Mouse (Mus musculus) neural tube, embryonic 14.5 days (tissue): Measurements from ENCODE around the gene Prkd1. TPM values are rescaled to one million over a fixed set of nuclear protein-coding genes. Genes with fewer than 3 reads are reported as not detected.

ENCODE experiments used
- ATAC-seq: fragments of 200-750 bp; cut with Nextera tagmentation; 2 replicates; pipeline ENCODE4 v1.8.0; 2017; ENCODE audit warnings: low read depth, mild to moderate bottlenecking, moderate TSS enrichment, moderate library complexity
- H3K27ac ChIP-seq: fragments of 300-500 bp; sonication (generic); 2 replicates; pipeline ENCODE4 v1.5.1; 2014; ENCODE audit warnings: low read depth, mild to moderate bottlenecking, control low read depth, low read length, moderate library complexity, mixed read lengths
- H3K27me3 ChIP-seq: fragments of 300-500 bp; sonication (generic); 2 replicates; pipeline ENCODE4 v1.6.1; 2014; ENCODE audit warnings: low read length; ENCODE audit not compliant: control insufficient read depth, insufficient read depth
- H3K36me3 ChIP-seq: fragments of 300-500 bp; sonication (generic); 2 replicates; pipeline ENCODE4 v1.6.1; 2014; ENCODE audit warnings: low read length, mixed read lengths; ENCODE audit not compliant: control insufficient read depth, insufficient read depth
- H3K4me1 ChIP-seq: fragments of 300-500 bp; sonication (generic); 2 replicates; pipeline ENCODE4 v1.6.1; 2014; ENCODE audit warnings: low read length; ENCODE audit not compliant: control insufficient read depth, insufficient read depth
- H3K4me2 ChIP-seq: fragments of 300-500 bp; sonication (generic); 2 replicates; pipeline ENCODE4 v1.6.1; 2014; ENCODE audit warnings: mild to moderate bottlenecking, low read depth, low read length, control low read depth
- H3K4me3 ChIP-seq: fragments of 300-500 bp; sonication (generic); 2 replicates; pipeline ENCODE4 v1.5.1; 2014; ENCODE audit warnings: low read depth, low read length, control low read depth, mixed read lengths
- H3K9ac ChIP-seq: fragments of 300-500 bp; sonication (generic); replicated peaks from 2 replicates; pipeline ENCODE4 v1.6.1; 2014; ENCODE audit warnings: low read depth, mild to moderate bottlenecking, control low read depth, low read length, mixed read lengths
- H3K9me3 ChIP-seq: fragments of 300-500 bp; sonication (generic); 2 replicates; pipeline ENCODE4 v1.6.1; 2016; ENCODE audit warnings: low read length; ENCODE audit not compliant: control insufficient read depth
- WGBS: fragments of 180-500 bp; shearing (Covaris S2); extraction: QIAGEN DNeasy Blood & Tissue Kit; methylation state at CpG from one replicate; pipeline ENCODE4 v1.1.7; 2014; 5-methylcytosine and 5-hydroxymethylcytosine counted together
- polyA plus RNA-seq: library from polyadenylated mRNA; unstranded; fragments of >200 nt; fragmentation: Nextera tagmentation; extraction: Ambion mirVana; gene quantifications from 2 replicates; pipeline ENCODE4 v1.2.1, GENCODE M21; 2014

Prkd1 gene
- polyA plus RNA-seq, 1 experiment from 2014 or later = 2.4 TPM

- ATAC-seq = no peak
- H3K4me3 ChIP-seq = no peak overlapping the region
Measured at GRCm38 (mm10) chr12:50499796-50500504, 148.9 kb downstream of the Prkd1 start.

DNA sequence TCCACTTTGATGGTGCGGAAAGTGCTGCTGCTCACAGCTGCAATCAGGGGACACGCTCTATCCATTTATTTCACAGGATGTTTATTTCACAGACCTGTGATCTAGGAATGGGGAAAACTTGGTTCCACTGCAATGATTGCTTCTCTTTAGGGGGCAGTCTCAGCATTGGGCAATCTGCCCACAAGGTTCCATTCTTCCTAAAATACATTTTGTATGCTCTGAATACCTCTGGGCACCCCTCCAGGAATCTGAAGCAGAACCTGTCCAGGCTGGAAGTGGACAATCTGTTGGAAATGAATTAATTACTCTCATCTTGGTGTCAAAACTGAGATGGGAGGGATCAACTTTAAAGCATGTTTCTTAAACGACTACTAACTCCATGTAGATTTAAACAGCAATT is 152.9 kb downstream of the Prkd1 start:
- Histone ChIP-seq H3K27ac (no peak overlapping the region), H3K4me1 (no peaks in the 10 kb centered on the region), H3K36me3 (no peaks in the 10 kb centered on the region), H3K27me3 (no peaks in the 10 kb centered on the region), H3K4me3 (no peak overlapping the region), H3K9me3 (no peaks in the 10 kb centered on the region), H3K4me2 (no peak overlapping the region), H3K9ac (no peak overlapping the region)
- 84% methylated on average over 3 of the region's 3 CpGs for WGBS
- ATAC-seq = no peak

More at GRCm38 (mm10) chr12:50499796-50500504, 148.9 kb downstream of the Prkd1 start:
- Histone ChIP-seq H3K9ac (no peak overlapping the region), H3K9me3 (no peaks in the 10 kb centered on the region), H3K27me3 (no peaks in the 10 kb centered on the region), H3K4me2 (no peak overlapping the region), H3K36me3 (no peaks in the 10 kb centered on the region), H3K4me1 (no peaks in the 10 kb centered on the region), H3K27ac (no peak overlapping the region)
- WGBS = 80% methylated on average over 3 of the region's 3 CpGs

DNA sequence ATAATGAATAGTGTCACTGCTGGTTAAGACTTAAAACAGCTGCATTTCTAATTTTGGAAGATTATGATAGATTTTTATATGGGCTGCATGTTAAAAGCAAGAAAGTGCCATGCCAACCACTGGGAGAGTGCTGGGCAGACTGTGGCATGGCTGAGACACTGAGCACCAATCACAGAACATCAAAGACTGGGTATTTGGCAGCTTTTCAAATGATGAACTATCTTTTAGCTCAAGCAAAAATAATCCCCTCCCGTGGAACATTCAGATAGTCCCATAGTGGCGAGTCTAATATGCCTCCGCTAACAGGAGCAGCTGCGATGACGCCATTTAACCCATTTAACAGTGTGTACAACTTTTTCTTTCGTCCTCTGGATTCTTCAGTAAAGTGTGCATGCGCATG is 169.1 kb downstream of the Prkd1 start:
- H3K27ac ChIP-seq = no peak overlapping the region
- no peaks in the 10 kb centered on the region for H3K9me3 ChIP-seq
- no peak overlapping the region for H3K4me2 ChIP-seq
- no peak overlapping the region for H3K9ac ChIP-seq
- H3K27me3 ChIP-seq = no peaks in the 10 kb centered on the region
- H3K4me3 ChIP-seq = no peak overlapping the region
- H3K4me1 ChIP-seq = no peaks in the 10 kb centered on the region
- no peak; the same call in 1 of the 2 replicates for ATAC-seq
- no peaks in the 10 kb centered on the region for H3K36me3 ChIP-seq
- WGBS = 75% methylated on average over 7 of the region's 7 CpGs

- Histone ChIP-seq H3K27ac (no peak overlapping the region), H3K9me3 (no peaks in the 10 kb centered on the region), H3K36me3 (no peaks in the 10 kb centered on the region), H3K4me3 (no peak overlapping the region), H3K4me1 (no peaks in the 10 kb centered on the region), H3K27me3 (no peaks in the 10 kb centered on the region), H3K9ac (no peak overlapping the region), H3K4me2 (no peak overlapping the region)
- WGBS = 87% methylated on average over 3 of the region's 3 CpGs
- no peak for ATAC-seq
Measured at GRCm38 (mm10) chr12:50457151-50457550, 191.7 kb downstream of the Prkd1 start.

DNA sequence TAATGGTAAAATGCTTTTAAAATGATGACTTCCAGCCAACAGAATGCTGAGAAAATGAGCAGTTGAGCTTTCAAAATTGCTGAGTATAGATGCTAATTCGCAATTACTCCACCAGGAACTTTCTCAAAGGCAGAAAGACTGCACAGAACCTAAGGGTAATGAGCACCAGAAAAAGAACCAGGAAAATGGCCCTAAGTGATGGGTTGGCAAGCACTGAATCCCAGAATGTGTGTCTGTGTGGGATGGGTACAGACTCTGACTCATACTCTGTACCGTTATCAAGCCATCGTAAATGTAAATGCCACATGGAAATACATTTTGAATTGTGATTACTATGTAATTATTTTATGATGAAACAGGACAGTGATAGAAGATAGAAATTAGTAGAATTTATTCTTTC is 197.1 kb downstream of the Prkd1 start:
- no peaks in the 10 kb centered on the region for H3K9me3 ChIP-seq
- H3K27ac ChIP-seq = no peak overlapping the region
- H3K4me2 ChIP-seq = no peak overlapping the region
- ATAC-seq = no peak
- no peak overlapping the region for H3K4me3 ChIP-seq
- no peaks in the 10 kb centered on the region for H3K4me1 ChIP-seq
- 94% methylated on average over 3 of the region's 3 CpGs for WGBS
- H3K9ac ChIP-seq = no peak overlapping the region
- H3K36me3 ChIP-seq = no peaks in the 10 kb centered on the region
- no peaks in the 10 kb centered on the region for H3K27me3 ChIP-seq

DNA sequence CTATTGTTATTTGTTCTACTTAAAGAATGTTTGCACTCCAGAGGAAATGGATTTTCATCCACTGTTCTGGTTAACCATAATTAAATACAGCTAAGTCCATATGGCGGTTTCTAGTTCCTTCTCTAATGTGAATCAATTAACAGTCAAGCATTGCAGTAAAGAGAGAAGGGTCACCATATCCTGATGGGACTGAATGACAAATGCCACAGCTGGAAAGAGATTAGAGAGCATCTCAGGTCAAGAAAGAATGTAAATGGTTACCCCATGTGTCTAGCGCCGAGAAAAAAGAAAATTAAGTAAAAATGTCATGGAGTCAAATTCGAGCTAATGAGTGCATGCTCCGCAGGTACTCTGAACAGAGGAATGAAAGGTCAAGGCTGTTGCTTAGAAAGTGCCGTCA is 212.2 kb downstream of the Prkd1 start:
- H3K27ac ChIP-seq = no peak overlapping the region
- H3K9ac ChIP-seq = no peak overlapping the region
- H3K4me2 ChIP-seq = no peak overlapping the region
- ATAC-seq = no peak
- H3K9me3 ChIP-seq = no peaks in the 10 kb centered on the region
- H3K4me1 ChIP-seq = no peaks in the 10 kb centered on the region
- H3K4me3 ChIP-seq = no peak overlapping the region
- 74% methylated on average over 6 of the region's 6 CpGs for WGBS
- H3K36me3 ChIP-seq = no peaks in the 10 kb centered on the region
- no peaks in the 10 kb centered on the region for H3K27me3 ChIP-seq

DNA sequence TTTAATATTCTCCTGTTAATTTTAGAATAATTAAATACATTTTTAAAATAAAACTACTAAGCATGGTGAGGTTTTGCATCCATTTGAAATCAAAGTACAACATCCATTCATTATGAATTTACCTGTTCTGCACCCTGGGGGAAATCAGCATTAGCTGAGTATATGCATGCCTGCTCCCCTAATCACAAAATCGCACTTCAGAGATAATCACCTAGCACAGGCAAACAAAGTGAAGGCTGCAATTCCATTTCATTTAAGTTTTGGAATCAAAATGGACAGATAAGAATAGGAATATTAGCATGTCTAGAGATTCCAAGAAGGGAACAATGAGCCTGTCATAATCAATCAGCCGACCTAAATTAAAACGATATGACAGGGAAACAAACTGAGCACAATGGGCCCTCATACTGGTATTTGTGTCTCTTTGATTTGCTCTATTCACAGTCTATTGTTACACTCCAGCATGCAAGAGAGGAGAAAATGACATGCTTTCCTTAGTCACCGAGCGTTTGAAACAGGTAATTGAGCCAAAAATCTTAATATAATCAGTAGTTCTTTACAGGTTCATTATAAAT is 218.7 kb downstream of the Prkd1 start:
- 71% methylated on average over 5 of the region's 5 CpGs for WGBS

DNA sequence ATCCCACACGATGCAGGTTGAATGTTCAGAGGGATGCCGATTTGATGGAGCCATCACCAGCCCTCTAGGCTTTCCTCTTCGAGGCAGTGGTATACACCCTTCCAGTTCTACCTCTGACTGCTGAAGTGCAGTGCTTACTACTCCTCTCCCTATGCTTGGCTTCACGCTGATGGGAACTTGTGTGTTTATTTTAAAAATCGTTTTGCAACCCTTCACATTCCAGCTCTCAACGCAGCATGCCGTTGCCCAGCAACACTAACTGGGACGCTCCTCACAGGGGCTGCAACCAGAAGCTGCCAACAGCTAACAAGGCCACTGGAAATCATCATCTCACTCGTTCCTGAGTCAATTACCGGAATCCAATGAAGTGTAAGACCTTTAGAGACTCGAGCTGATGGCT is 296.5 kb downstream of the Prkd1 start:
- Histone ChIP-seq H3K27me3 (no peaks in the 10 kb centered on the region), H3K4me1 (no peaks in the 10 kb centered on the region), H3K4me2 (no peak overlapping the region), H3K27ac (no peak overlapping the region), H3K4me3 (no peak overlapping the region), H3K36me3 (no peaks in the 10 kb centered on the region), H3K9ac (no peak overlapping the region), H3K9me3 (no peaks in the 10 kb centered on the region)
- 51% methylated on average over 11 of the region's 11 CpGs for whole genome bisulfite sequencing
- no peak for ATAC-seq

More for the DNA sequence above, 218.7 kb downstream of the Prkd1 start:
- Histone ChIP-seq H3K27me3 (no peaks in the 10 kb centered on the region), H3K36me3 (no peaks in the 10 kb centered on the region), H3K27ac (no peak overlapping the region), H3K4me1 (no peaks in the 10 kb centered on the region), H3K9ac (no peak overlapping the region), H3K9me3 (no peaks in the 10 kb centered on the region), H3K4me3 (no peak overlapping the region), H3K4me2 (no peak overlapping the region)
- no peak for ATAC-seq

GRCm38 (mm10) chr12:50333182-50333581 is 315.7 kb downstream of the Prkd1 start:
- Histone ChIP-seq H3K27me3 (no peaks in the 10 kb centered on the region), H3K4me1 (no peaks in the 10 kb centered on the region), H3K36me3 (no peaks in the 10 kb centered on the region), H3K9me3 (no peaks in the 10 kb centered on the region), H3K4me3 (no peak overlapping the region), H3K4me2 (no peak overlapping the region), H3K27ac (no peak overlapping the region), H3K9ac (no peak overlapping the region)
- 14% methylated on average over 4 of the region's 4 CpGs for WGBS
- no peak for ATAC-seq
